Mouse (Mus musculus) thymus, adult 2 months (tissue): ENCODE data around the gene Cbfa2t3.

Experiments used
- CTCF ChIP-seq: fragments of 200-500 bp; IDR thresholded peaks from 2 replicates; pipeline ENCODE4 v1.5.1; 2012; ENCODE audit warnings: mild to moderate bottlenecking, control low read depth, low read length, moderate library complexity, borderline replicate concordance; ENCODE audit not compliant: control insufficient read depth, poor library complexity, insufficient read depth; ENCODE audit errors: extremely low read depth
- POLR2A ChIP-seq: fragments of 200-500 bp; IDR thresholded peaks from 2 replicates; pipeline ENCODE4 v1.6.1; 2012; ENCODE audit warnings: mild to moderate bottlenecking, low read length, control low read depth, moderate library complexity; ENCODE audit not compliant: control insufficient read depth, poor library complexity, insufficient read depth; ENCODE audit errors: extremely low read depth

GRCm38 (mm10) chr8:122604640-122605039, 94.3 kb downstream of the Cbfa2t3 start:
- no peak for TF ChIP-seq CTCF
- no peak for TF ChIP-seq POLR2A
